Mouse (Mus musculus) lung, embryonic 15.5 days (tissue): ENCODE data around the gene Ttyh3. TPM values are rescaled to one million over a fixed set of nuclear protein-coding genes. Genes with fewer than 3 reads are reported as not detected.

Experiments
- ATAC-seq: fragments of 200-750 bp; cut with Nextera tagmentation; 2 replicates; pipeline ENCODE4 v1.8.0; 2017; ENCODE audit warnings: moderate number of reproducible peaks, borderline replicate concordance; ENCODE audit not compliant: low FRiP score, low TSS enrichment; ENCODE audit errors: extremely low read depth
- H3K27ac ChIP-seq: fragments of 300-500 bp; sonication (generic); 2 replicates; pipeline ENCODE4 v1.5.1; 2015; ENCODE audit warnings: moderate library complexity, mild to moderate bottlenecking, inconsistent platforms
- H3K27me3 ChIP-seq: fragments of 300-500 bp; sonication (generic); 2 replicates; pipeline ENCODE4 v1.6.1; 2015; ENCODE audit warnings: inconsistent platforms
- H3K36me3 ChIP-seq: fragments of 300-500 bp; sonication (generic); 2 replicates; pipeline ENCODE4 v1.6.1; 2015; ENCODE audit warnings: inconsistent platforms
- H3K4me1 ChIP-seq: fragments of 300-500 bp; sonication (generic); 2 replicates; pipeline ENCODE4 v1.6.1; 2015; ENCODE audit warnings: inconsistent platforms
- H3K4me2 ChIP-seq: fragments of 300-500 bp; sonication (generic); 2 replicates; pipeline ENCODE4 v1.6.1; 2015; ENCODE audit warnings: inconsistent platforms, mild to moderate bottlenecking, moderate library complexity
- H3K4me3 ChIP-seq: fragments of 300-500 bp; sonication (generic); 2 replicates; pipeline ENCODE4 v1.5.1; 2015; ENCODE audit warnings: mild to moderate bottlenecking, inconsistent platforms
- H3K9ac ChIP-seq: fragments of 300-500 bp; sonication (generic); 2 replicates; pipeline ENCODE4 v1.6.1; 2015; ENCODE audit warnings: inconsistent platforms
- H3K9me3 ChIP-seq: fragments of 300-500 bp; sonication (generic); 2 replicates; pipeline ENCODE4 v1.6.1; 2016; ENCODE audit warnings: inconsistent platforms
- whole genome bisulfite sequencing: fragments of 180-500 bp; shearing (Covaris S2); methylation state at CpG from one replicate; pipeline ENCODE4 v1.1.7; 2015; 5-methylcytosine and 5-hydroxymethylcytosine counted together
- polyA plus RNA-seq: library from polyadenylated mRNA; unstranded; fragments of >200 nt; fragmentation: Nextera tagmentation; extraction: Ambion mirVana; gene quantifications from 2 replicates; pipeline ENCODE4 v1.2.1, GENCODE M21; 2015

Gene Ttyh3
- polyA plus RNA-seq, 1 experiment from 2014 or later, result 39.1 TPM

GRCm38 (mm10) chr5:140614141-140614540 lies 34.7 kb downstream of the Ttyh3 start:
- H3K4me3 ChIP-seq, result no peak overlapping the region
- peaks cover 36% of the 10 kb centered on the region for H3K4me1 ChIP-seq
- peaks cover 18% of the 10 kb centered on the region for H3K36me3 ChIP-seq
- no peaks in the 10 kb centered on the region for H3K9me3 ChIP-seq
- no peak overlapping the region for H3K4me2 ChIP-seq
- ATAC-seq, result no peak
- peaks cover 2% of the 10 kb centered on the region; the same call in 1 of the 2 replicates for H3K27me3 ChIP-seq
- 95% methylated on average over 10 of the region's 10 CpGs for WGBS
- no peak overlapping the region for H3K27ac ChIP-seq
- no peak overlapping the region for H3K9ac ChIP-seq

GRCm38 (mm10) chr5:140612191-140612590 lies 36.6 kb downstream of the Ttyh3 start:
- H3K27me3 ChIP-seq, result peaks cover 9% of the 10 kb centered on the region; the same call in 1 of the 2 replicates
- H3K4me3 ChIP-seq, result peak overlapping the region; percentile 68
- WGBS, result 55% methylated on average over 18 of the region's 18 CpGs
- ATAC-seq, result no peak
- peak overlapping the region; percentile 99 for H3K27ac ChIP-seq
- H3K4me2 ChIP-seq, result peak overlapping the region; percentile 91
- peak overlapping the region; percentile 77 for H3K9ac ChIP-seq
- H3K9me3 ChIP-seq, result no peaks in the 10 kb centered on the region
- H3K4me1 ChIP-seq, result peaks cover 48% of the 10 kb centered on the region
- H3K36me3 ChIP-seq, result peaks cover 18% of the 10 kb centered on the region

GRCm38 (mm10) chr5:140611611-140612185 lies 37.1 kb downstream of the Ttyh3 start:
- peak; percentile 34 for ATAC-seq
- Histone ChIP-seq H3K4me1 (peaks cover 52% of the 10 kb centered on the region), H3K27me3 (peaks cover 13% of the 10 kb centered on the region)

GRCm38 (mm10) chr5:140611021-140611583 lies 37.7 kb downstream of the Ttyh3 start:
- peaks cover 19% of the 10 kb centered on the region for H3K27me3 ChIP-seq
- peak overlapping the region; percentile 68 for H3K4me3 ChIP-seq
- 12% methylated on average over 20 of the region's 21 CpGs for WGBS

More at GRCm38 (mm10) chr5:140611611-140612185, 37.1 kb downstream of the Ttyh3 start:
- 19% methylated on average over 15 of the region's 15 CpGs for WGBS
- H3K27ac ChIP-seq, result peak overlapping the region; percentile 99
- H3K4me2 ChIP-seq, result peak overlapping the region; percentile 91
- H3K9ac ChIP-seq, result peak overlapping the region; percentile 77
- H3K4me3 ChIP-seq, result peak overlapping the region; percentile 68
- peaks cover 18% of the 10 kb centered on the region for H3K36me3 ChIP-seq
- H3K9me3 ChIP-seq, result no peaks in the 10 kb centered on the region

GRCm38 (mm10) chr5:140610273-140611011 lies 38.4 kb downstream of the Ttyh3 start:
- peaks cover 63% of the 10 kb centered on the region for H3K4me1 ChIP-seq

More at GRCm38 (mm10) chr5:140611021-140611583, 37.7 kb downstream of the Ttyh3 start:
- H3K9ac ChIP-seq, result peak overlapping the region; percentile 77
- H3K36me3 ChIP-seq, result peaks cover 18% of the 10 kb centered on the region
- peaks cover 58% of the 10 kb centered on the region for H3K4me1 ChIP-seq
- peak; percentile 65 for ATAC-seq
- peak overlapping the region; percentile 99 for H3K27ac ChIP-seq
- H3K9me3 ChIP-seq, result no peaks in the 10 kb centered on the region
- H3K4me2 ChIP-seq, result peak overlapping the region; percentile 91

GRCm38 (mm10) chr5:140609511-140610272 lies 39.1 kb downstream of the Ttyh3 start:
- ATAC-seq, result no peak
- Histone ChIP-seq H3K27ac (peak overlapping the region; percentile 99), H3K9me3 (no peaks in the 10 kb centered on the region), H3K4me1 (peaks cover 64% of the 10 kb centered on the region), H3K4me3 (peak overlapping the region; percentile 68), H3K27me3 (peaks cover 33% of the 10 kb centered on the region), H3K9ac (peak overlapping the region; percentile 77), H3K4me2 (peak overlapping the region; percentile 91), H3K36me3 (peaks cover 18% of the 10 kb centered on the region)
- WGBS, result 18% methylated on average over 13 of the region's 13 CpGs

More at GRCm38 (mm10) chr5:140610273-140611011, 38.4 kb downstream of the Ttyh3 start:
- Histone ChIP-seq H3K36me3 (peaks cover 18% of the 10 kb centered on the region), H3K4me2 (peak overlapping the region; percentile 91), H3K27ac (peak overlapping the region; percentile 99), H3K4me3 (peak overlapping the region; percentile 68), H3K9me3 (no peaks in the 10 kb centered on the region), H3K27me3 (peaks cover 25% of the 10 kb centered on the region), H3K9ac (peak overlapping the region; percentile 77)
- ATAC-seq, result peak; percentile 66
- WGBS, result 4% methylated on average over 30 of the region's 30 CpGs

- Histone ChIP-seq H3K4me1 (peaks cover 69% of the 10 kb centered on the region), H3K4me2 (peak overlapping the region; percentile 91), H3K27ac (peak overlapping the region; percentile 99), H3K9ac (peak overlapping the region; percentile 77), H3K27me3 (peaks cover 36% of the 10 kb centered on the region), H3K9me3 (no peaks in the 10 kb centered on the region), H3K4me3 (peak overlapping the region; percentile 68), H3K36me3 (peaks cover 9% of the 10 kb centered on the region)
- no peak for ATAC-seq
- 7% methylated on average over 16 of the region's 16 CpGs for WGBS
These were observed 40.2 kb downstream of the Ttyh3 start for GRCm38 (mm10) chr5:140608634-140609015.

GRCm38 (mm10) chr5:140607836-140608633 lies 40.8 kb downstream of the Ttyh3 start:
- H3K36me3 ChIP-seq, result peaks cover 4% of the 10 kb centered on the region
- H3K4me1 ChIP-seq, result peaks cover 69% of the 10 kb centered on the region
- H3K4me2 ChIP-seq, result peak overlapping the region; percentile 91
- H3K9me3 ChIP-seq, result no peaks in the 10 kb centered on the region
- no peak for ATAC-seq
- H3K27ac ChIP-seq, result peak overlapping the region; percentile 99
- H3K4me3 ChIP-seq, result peak overlapping the region; percentile 68
- 2% methylated on average over 17 of the region's 17 CpGs for WGBS
- H3K9ac ChIP-seq, result peak overlapping the region; percentile 77
- H3K27me3 ChIP-seq, result peaks cover 36% of the 10 kb centered on the region

- peaks cover 36% of the 10 kb centered on the region for H3K27me3 ChIP-seq
- no peaks in the 10 kb centered on the region for H3K9me3 ChIP-seq
- peak; percentile 50 for ATAC-seq
- H3K4me3 ChIP-seq, result peak within 1 kb of the TSS; percentile 68
- no peaks in the 10 kb centered on the region for H3K36me3 ChIP-seq
- H3K4me2 ChIP-seq, result peak within 1 kb of the TSS; percentile 91
- peak within 1 kb of the TSS; percentile 99 for H3K27ac ChIP-seq
- H3K9ac ChIP-seq, result peak within 1 kb of the TSS; percentile 77
- under 1% methylated on average over 89 of the region's 91 CpGs for WGBS
- H3K4me1 ChIP-seq, result peaks cover 63% of the 10 kb centered on the region
These were observed 41.6 kb downstream of the Ttyh3 start, which contains the start of gene Lfng for GRCm38 (mm10) chr5:140607001-140607835. TSS of gene Lfng (plus strand) at chr5:140607320.

- no peaks in the 10 kb centered on the region for H3K9me3 ChIP-seq
These were observed 42.4 kb downstream of the Ttyh3 start for GRCm38 (mm10) chr5:140606386-140606785.

More at GRCm38 (mm10) chr5:140606386-140606785, 42.4 kb downstream of the Ttyh3 start:
- H3K27me3 ChIP-seq, result peaks cover 36% of the 10 kb centered on the region
- peak overlapping the region; percentile 68 for H3K4me3 ChIP-seq
- peak overlapping the region; percentile 91 for H3K4me2 ChIP-seq
- 0 out of 2 replicates have a peak overlapping the region, but pooled peaks have one; percentile 13 for H3K9ac ChIP-seq
- H3K4me1 ChIP-seq, result peaks cover 55% of the 10 kb centered on the region
- under 1% methylated on average over 23 of the region's 23 CpGs for WGBS
- ATAC-seq, result no peak
- H3K36me3 ChIP-seq, result no peaks in the 10 kb centered on the region
- H3K27ac ChIP-seq, result peak overlapping the region; percentile 55
